Mouse (Mus musculus): ENCODE measurements around the gene Rbks.
A peak's percentile ranks its signal among the peaks of the same experiment; 100 is the strongest.
"Not testable (repeated sequence)": the region's sequence is repeated elsewhere in the genome, so short reads cannot be mapped to it uniquely, and the experiment has no call there.

Gene Rbks

GRCm38 (mm10) chr5:31627562-31628526 lies 69.6 kb downstream of the Rbks start:
- no peak for DNase-seq (ENCODE audit: low read depth, low spot score)

GRCm38 (mm10) chr5:31627117-31627516 lies 70.3 kb downstream of the Rbks start:
- no peak for DNase-seq (ENCODE audit: low read depth, low spot score)

- no peak for DNase-seq (ENCODE audit: low read depth, low spot score)
Measured at GRCm38 (mm10) chr5:31620326-31620725, 77.1 kb downstream of the Rbks start.

GRCm38 (mm10) chr5:31614339-31615025 lies 82.9 kb downstream of the Rbks start:
- peak; percentile 11 for DNase-seq (ENCODE audit: low read depth, low spot score)

GRCm38 (mm10) chr5:31613852-31614286 lies 83.6 kb downstream of the Rbks start:
- peak; percentile 67 for DNase-seq (ENCODE audit: low read depth, low spot score)

GRCm38 (mm10) chr5:31611186-31611585 lies 86.2 kb downstream of the Rbks start:
- DNase-seq (ENCODE audit: low read depth, low spot score), result no peak

GRCm38 (mm10) chr5:31610376-31611086 lies 86.9 kb downstream of the Rbks start:
- DNase-seq (ENCODE audit: low read depth, low spot score), result no peak

GRCm38 (mm10) chr5:31606151-31606550 lies 91.3 kb downstream of the Rbks start:
- DNase-seq (ENCODE audit: low read depth, low spot score), result no peak

- DNase-seq (ENCODE audit: low read depth, low spot score), result no peak
Measured at GRCm38 (mm10) chr5:31603766-31604165, 93.7 kb downstream of the Rbks start.

GRCm38 (mm10) chr5:31602377-31602776 lies 95.0 kb downstream of the Rbks start:
- no peak for DNase-seq (ENCODE audit: low read depth, low spot score)

GRCm38 (mm10) chr5:31601162-31601722 lies 96.2 kb downstream of the Rbks start:
- no peak for DNase-seq (ENCODE audit: low read depth, low spot score)

GRCm38 (mm10) chr5:31599161-31599560 lies 98.3 kb downstream of the Rbks start:
- DNase-seq (ENCODE audit: low read depth, low spot score), result no peak

- DNase-seq (ENCODE audit: low read depth, low spot score), result no peak
Measured at GRCm38 (mm10) chr5:31598579-31598978, 98.8 kb downstream of the Rbks start.

- DNase-seq (ENCODE audit: low read depth, low spot score), result no peak
Measured at GRCm38 (mm10) chr5:31598121-31598520, 99.3 kb downstream of the Rbks start.

GRCm38 (mm10) chr5:31597430-31597944 lies 99.9 kb downstream of the Rbks start:
- DNase-seq (ENCODE audit: low read depth, low spot score), result no peak

- DNase-seq (ENCODE audit: low read depth, low spot score), result no peak
Measured at GRCm38 (mm10) chr5:31596481-31597429, 100.7 kb downstream of the Rbks start, which contains the start of gene Mrpl33. Gene Mrpl33 (plus strand): TSS chr5:31596935.

- DNase-seq (ENCODE audit: low read depth, low spot score), result no peak
Measured at GRCm38 (mm10) chr5:31595868-31596267, 101.6 kb downstream of the Rbks start.

- no peak for DNase-seq (ENCODE audit: low read depth, low spot score)
Measured at GRCm38 (mm10) chr5:31591122-31591521, 106.3 kb downstream of the Rbks start.

- no peak for DNase-seq (ENCODE audit: low read depth, low spot score)
Measured at GRCm38 (mm10) chr5:31589711-31590319, 107.6 kb downstream of the Rbks start.

- not testable (repeated sequence) for DNase-seq (ENCODE audit: low read depth, low spot score)
Measured at GRCm38 (mm10) chr5:31588672-31589071, 108.8 kb downstream of the Rbks start.
